Mouse (Mus musculus) adrenal gland, postnatal 4 days (tissue): ENCODE data around the gene Fbxl13. TPM values are rescaled to one million over a fixed set of nuclear protein-coding genes. Genes with fewer than 3 reads are reported as not detected.

Source experiments
- DNase-seq, 2 experiments: peaks; one replicate each; pipeline ENCODE4 v3.0.0; 2021 to 2022; ENCODE audit warnings: low spot score in 2 of 2, mixed read lengths in 2 of 2
- total RNA-seq, 2 experiments: library from RNA; stranded (reverse); gene quantifications; 2 replicates each; pipeline ENCODE4 v1.2.3; 2021

Gene Fbxl13
- total RNA-seq, 2 experiments from 2014 or later = 0.20 to 0.25 TPM

DNA sequence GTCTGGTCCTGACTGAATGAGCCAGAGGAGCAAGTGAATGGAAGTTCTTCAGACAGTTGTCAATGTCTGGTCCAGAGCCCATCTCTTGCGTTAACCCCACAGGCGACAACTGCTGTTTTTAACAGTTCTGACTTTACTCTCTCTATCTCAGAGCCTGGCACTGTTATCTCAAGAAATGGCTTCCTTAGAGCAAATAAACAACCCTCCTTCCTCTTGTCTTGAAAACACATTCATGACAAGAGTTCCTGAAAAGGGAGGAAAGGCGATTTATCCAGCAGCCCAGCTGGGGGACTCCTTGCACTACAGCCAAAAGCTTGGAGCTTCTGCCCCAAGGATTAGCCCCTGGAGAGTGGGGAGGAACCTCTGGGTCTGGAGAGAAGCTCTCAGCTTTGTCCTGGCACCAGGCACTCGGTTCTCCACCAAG lies 117.9 kb downstream of the Fbxl13 start:
- no peak for DNase-seq

DNA sequence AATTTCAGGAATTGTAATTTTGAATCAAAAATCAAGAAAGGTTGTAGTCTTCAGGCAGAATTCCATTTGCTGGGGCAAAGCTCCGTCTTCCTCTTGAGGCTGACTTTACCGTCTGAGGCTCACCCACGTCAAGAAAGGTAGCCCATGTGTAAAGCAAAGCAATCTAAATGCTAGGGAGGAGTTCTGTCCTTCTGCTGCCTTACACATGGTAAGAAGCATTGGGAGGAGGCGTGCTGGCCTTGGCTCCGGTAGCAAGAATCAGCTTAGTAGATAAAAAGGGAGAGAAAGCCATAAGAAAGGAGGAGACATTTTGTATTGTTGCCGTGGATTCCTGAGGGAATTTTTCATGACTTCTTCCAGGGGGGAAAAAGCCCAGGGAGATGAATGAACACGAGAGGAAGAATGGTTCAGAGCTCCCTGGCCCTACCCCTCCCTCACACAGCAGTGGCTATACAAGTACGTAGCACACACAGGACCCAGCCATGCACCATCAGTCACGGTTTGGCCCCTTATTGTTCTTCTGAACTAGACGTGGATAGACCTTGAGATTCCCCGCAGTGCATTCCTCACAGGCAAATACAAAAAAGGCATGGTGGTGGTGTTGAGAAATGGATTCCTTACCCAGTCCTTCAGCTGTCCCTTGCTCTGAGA lies 118.5 kb downstream of the Fbxl13 start:
- DNase-seq = no peak

GRCm38 (mm10) chr5:21519166-21519565 lies 126.3 kb downstream of the Fbxl13 start:
- no peak for DNase-seq

- DNase-seq = no peak
Observed at GRCm38 (mm10) chr5:21518207-21518606, 127.2 kb downstream of the Fbxl13 start.

DNA sequence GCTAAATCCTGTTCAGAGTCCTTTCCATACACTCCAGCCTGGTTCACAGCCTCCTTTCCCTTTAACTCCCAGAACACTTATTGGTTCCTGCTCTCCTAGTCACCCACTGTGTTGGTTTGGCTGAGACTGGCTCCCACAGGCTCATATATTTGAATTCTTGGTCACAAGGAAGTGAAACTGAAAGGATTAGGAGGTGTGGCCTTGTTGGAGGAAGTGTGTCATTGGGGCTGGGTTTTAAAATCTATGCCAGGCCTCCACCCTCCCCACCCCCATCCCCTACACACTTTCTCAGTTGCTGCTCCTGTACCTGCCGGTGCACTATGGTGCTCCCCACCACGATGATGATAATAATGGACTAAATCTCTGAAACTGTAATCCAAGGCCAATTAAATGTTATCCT lies 127.9 kb downstream of the Fbxl13 start:
- no peak for DNase-seq

- no peak for DNase-seq
Observed at GRCm38 (mm10) chr5:21513363-21513762, 132.1 kb downstream of the Fbxl13 start.

- no peak for DNase-seq
Observed at GRCm38 (mm10) chr5:21509801-21510200, 135.6 kb downstream of the Fbxl13 start.

DNA sequence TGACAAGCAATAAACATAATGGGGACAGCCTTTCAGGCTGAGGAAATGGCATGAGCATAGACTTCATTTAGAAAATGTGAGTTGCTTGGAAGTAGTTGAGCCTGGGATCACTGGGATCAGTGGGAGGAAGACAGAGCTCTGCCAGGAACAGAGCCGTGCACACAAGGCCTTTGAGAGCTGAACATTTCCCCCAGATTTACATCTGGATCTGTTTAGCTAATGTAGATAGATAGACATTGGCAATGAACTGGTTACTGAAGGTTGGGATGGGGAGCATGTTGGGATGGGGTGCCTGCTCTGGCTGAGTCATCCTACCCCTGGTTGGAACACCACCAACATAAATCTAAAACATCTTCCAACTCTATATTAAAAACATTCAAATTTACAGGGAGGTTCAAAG lies 138.5 kb downstream of the Fbxl13 start:
- DNase-seq = no peak

GRCm38 (mm10) chr5:21505159-21505558 lies 140.3 kb downstream of the Fbxl13 start:
- DNase-seq = no peak

DNA sequence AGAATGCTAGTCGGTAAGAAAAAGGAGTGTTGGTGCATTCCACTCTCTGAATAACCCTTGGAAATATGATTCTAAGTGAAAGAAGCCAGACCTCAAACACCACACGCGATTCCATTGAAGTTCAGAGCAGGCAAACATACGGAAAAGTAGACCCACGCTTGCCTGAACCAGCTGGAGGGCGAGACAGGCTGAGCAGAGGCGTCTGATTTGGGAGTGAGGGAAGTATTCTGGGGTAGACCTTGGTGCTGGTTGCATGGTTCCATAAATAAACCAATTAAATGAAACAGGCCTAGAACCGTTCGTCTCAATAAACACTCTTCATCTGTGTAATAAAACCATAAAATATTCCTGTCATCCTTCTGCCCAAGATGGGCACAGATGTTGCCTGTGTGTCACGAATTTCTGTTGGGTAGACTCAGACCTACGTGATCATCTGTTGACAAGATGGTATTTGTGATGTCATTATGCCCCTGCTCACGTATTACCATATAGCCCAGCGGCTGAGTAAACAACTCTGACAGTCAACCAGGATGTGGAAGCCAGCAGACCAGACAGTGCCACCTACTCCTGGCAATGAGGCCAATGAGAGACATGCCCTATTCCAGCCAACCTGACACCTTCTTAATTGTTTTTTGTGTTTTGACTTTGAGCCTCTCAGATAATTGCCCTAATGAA lies 142.4 kb downstream of the Fbxl13 start:
- no peak for DNase-seq

DNA sequence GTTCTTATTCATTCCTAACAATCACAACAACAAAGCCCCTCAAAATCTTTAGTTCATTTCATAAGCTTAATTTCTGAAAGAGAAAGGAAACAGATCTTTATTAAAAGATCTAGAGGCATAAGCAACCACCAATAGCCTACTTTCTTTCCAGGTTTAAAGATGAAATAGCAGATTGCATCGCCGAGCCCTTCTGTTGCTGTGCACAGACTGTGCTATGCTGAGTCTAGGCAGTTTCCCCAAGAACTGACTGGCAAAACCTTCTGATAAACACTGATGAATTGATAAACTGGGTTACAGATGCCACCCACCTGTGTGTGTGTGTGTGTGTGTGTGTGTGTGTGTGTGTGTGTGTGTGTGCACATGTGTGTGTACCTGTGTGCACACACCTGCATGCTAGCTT lies 144.5 kb downstream of the Fbxl13 start:
- DNase-seq = no peak

- no peak for DNase-seq
Observed at GRCm38 (mm10) chr5:21500133-21500532, 145.3 kb downstream of the Fbxl13 start.

DNA sequence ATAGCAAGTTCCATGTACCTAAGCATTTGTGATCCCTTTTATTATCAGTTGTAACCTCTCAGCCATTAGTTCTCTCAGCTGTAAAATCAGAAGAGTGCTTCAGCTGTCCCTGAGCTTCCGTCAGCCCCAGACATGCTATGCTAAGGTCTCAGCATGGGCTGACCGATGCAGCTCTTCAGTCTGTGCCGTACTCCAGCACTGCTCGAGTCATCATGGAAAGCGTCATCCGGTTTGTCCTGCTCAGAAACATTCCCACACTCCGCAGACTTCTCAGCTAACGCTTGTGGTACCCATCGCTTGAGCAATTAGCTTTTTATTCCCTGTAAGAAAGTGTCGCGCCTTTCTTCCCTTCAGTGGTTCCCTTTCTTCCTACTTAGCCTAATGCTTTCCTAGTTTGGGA lies 146.5 kb downstream of the Fbxl13 start:
- DNase-seq = no peak

DNA sequence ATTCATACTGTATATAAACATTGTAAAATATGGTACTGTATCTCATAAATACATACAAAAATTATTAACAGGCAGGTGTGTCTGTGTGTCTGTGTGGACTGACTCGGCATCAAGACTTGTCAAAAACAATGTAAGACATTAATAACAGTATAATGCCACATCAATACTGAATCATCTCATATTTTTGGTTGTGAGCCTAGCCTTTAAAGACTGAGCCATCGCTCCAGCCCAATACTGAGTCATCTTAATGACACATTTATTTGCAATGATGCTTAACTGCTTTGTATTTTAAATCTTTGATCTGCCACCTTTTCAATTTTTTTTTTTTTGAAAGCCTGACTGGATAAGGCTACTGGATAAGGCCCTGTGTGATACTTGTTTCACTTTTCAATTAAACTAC lies 146.9 kb downstream of the Fbxl13 start:
- DNase-seq = no peak

DNA sequence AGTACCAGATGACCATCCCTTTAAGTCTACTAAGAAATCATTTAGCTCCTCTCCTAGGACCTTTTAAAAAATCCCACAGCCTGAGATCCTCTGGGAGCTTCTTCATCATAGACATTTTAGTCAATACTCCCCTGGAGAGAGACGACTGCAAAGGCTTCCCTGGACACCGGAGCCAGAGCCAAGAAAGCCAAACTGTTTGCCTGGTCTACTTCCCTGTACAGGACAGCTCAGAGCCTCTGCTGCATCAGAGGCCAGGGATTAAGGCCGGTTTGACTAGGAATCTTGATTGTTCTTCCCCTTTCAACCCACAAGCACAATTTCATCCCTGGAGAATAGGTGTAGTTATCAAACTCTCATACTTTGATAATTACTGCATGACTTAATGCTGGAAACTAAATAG lies 148.6 kb downstream of the Fbxl13 start:
- no peak for DNase-seq

DNA sequence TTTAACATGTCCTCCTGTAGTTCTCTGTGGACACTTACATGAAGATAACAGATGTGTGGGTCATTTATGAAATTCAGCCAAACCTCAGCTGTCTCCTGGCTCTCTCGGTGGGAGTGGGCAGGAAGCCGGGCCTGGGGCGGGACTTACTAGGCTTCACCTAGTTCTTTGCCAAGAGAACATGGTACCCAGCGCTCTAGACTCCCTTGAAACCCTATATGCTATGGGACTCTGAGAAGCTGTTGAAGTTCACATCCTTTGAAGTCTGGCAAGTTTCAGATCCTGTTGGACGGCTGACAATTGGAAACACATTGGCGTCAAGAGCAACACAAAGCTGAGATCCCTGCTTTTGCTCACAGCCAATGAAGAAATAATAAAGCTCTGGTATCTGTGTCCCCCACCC lies 149.1 kb downstream of the Fbxl13 start:
- DNase-seq = no peak

DNA sequence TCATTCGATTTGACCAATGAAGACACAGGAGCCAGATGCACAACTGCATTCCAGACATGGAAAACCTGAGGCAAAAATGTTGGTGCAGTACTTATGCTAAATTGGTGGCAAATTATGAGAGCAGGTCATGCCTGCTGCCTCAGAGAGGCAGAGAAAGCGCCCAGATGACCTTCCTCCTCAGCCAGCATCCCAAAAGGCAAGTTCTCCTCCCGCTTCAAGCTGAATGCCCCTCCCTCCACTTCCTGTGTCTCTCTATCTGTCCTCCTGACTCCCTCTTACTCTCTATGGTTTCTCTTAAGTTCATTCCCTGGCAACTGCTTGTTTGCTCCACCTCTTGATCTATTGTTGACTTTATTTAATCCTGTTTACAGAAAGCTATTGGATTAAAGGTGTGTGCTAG lies 150.7 kb downstream of the Fbxl13 start:
- DNase-seq = no peak

DNA sequence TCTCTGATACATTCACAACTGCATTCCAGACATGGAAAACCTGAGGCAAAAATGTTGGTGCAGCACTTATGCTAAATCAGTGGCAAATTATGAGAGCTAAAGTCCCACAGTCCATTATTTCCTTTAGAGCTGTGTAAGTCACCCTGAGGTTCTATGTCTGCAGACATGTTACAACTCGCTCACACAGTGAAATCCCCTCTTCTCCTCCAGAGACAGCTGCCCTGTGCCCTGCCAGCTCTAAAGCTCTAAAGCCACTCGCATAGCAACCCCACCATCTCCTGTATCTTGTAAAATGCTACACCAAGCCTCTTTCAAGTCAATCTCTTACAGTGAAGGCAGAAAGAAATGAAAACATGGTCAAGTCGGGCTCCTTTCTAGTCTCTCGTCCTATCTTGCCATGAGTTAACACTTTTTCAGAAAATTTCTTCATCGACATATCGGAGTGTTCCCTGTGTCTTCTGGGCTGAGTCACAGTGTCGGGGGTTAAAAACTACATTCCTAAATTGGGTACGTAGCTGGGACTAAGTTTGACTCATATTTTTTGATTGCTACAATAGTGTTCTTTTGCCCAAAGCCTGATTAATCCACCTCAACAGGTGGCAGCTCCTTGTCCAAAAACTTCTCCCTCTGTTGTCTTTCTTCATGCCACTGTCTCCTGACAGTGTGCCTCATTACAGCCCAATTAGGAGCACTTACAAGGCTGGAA lies 152.0 kb downstream of the Fbxl13 start:
- DNase-seq = no peak

GRCm38 (mm10) chr5:21492213-21492612 lies 153.2 kb downstream of the Fbxl13 start:
- DNase-seq = no peak

- DNase-seq = no peak
Observed at GRCm38 (mm10) chr5:21491469-21491868, 154.0 kb downstream of the Fbxl13 start.

DNA sequence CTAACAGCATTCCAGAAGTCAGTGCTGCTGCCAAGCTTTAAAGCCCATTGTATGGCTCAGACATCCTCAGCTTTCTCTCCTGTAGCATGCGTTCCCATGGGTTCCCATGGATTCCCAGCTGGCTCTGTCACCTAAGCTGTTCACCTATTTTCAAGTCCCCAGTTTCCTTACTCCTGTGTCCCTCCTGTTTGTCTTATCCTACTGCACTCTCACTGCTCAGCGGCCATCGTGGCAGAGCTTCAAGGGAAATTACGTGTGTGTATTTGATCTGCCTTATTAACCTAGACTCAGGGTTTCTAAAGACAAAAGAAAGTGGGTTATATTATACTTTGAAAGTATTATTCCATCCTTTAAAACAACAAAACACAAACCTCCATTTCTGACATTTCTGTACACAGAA lies 156.3 kb downstream of the Fbxl13 start:
- no peak for DNase-seq

DNA sequence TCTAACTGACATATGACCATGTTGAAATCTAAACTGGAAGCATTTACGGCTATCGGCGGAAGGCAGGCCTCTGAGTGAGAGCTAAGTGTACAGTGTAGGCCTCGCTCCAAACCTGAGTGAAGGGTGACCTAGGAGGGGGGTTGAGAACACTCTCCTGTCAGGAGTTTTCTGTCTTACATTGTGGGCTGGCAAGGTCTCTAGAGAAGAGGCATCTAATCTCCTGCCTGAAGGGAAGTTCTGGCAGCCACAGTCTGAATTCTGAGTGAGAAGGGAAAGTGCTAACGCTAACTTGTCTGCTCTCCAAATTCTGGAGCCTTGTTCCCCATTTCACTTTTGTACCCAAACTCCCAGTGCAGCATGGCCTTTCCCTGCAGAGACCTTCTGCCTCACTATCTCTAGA lies 156.9 kb downstream of the Fbxl13 start:
- no peak for DNase-seq

DNA sequence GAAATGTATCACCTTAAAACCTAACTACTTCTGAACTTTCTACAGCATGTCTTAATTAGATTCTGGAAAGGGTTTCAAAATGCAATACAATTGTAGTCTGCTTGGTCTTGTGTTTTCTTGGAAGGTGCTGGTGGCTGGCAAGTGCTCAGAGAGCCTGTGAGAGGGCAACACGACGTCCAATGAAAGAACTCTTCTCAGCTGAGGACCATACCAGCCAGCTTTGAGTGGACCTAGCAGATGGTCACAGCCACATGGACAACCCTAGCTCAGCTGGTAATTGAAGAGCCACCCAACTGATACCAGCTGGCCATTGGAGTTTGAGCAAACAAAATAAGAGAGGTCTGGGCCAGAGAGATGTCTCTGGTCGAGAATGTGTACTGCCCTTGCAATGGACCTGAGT lies 157.7 kb downstream of the Fbxl13 start:
- DNase-seq = no peak
